Mouse (Mus musculus) left cerebral cortex, adult 9 months (tissue): ENCODE data around the gene Hemgn.

ENCODE experiments used
- DNase-seq, 2 experiments: peaks; one replicate each; pipeline ENCODE4 v3.0.0; 2022; ENCODE audit warnings: low spot score in 2 of 2

Hemgn gene

GRCm38 (mm10) chr4:46359539-46360253 lies 53.6 kb downstream of the Hemgn start:
- no peak for DNase-seq

GRCm38 (mm10) chr4:46356351-46357133 lies 56.8 kb downstream of the Hemgn start:
- DNase-seq, result peak in 1 of 2 experiments; percentile 44

GRCm38 (mm10) chr4:46353045-46353444 lies 60.3 kb downstream of the Hemgn start:
- DNase-seq, result no peak

- no peak for DNase-seq
These were observed 63.8 kb downstream of the Hemgn start for GRCm38 (mm10) chr4:46349530-46349929.

- no peak for DNase-seq
These were observed 64.4 kb downstream of the Hemgn start for GRCm38 (mm10) chr4:46348897-46349296.

GRCm38 (mm10) chr4:46347580-46348515 lies 65.5 kb downstream of the Hemgn start:
- no peak for DNase-seq

- no peak for DNase-seq
These were observed 66.2 kb downstream of the Hemgn start for GRCm38 (mm10) chr4:46347141-46347540.

- no peak for DNase-seq
These were observed 67.1 kb downstream of the Hemgn start for GRCm38 (mm10) chr4:46346221-46346620.

- no peak for DNase-seq
These were observed 67.6 kb downstream of the Hemgn start for GRCm38 (mm10) chr4:46345773-46346100.

GRCm38 (mm10) chr4:46345056-46345772 lies 68.1 kb downstream of the Hemgn start:
- DNase-seq, result no peak

GRCm38 (mm10) chr4:46344288-46344687 lies 69.0 kb downstream of the Hemgn start:
- DNase-seq, result no peak
